Mouse (Mus musculus): ENCODE results near the gene Pde8a. TPM values are rescaled to one million over a fixed set of nuclear protein-coding genes. Genes with fewer than 3 reads are reported as not detected.
"Not testable (repeated sequence)": the region's sequence is repeated elsewhere in the genome, so short reads cannot be mapped to it uniquely, and the experiment has no call there.

The Pde8a gene
- polyA plus RNA-seq, 1 experiment from 2014 or later: 1.5 TPM

DNA sequence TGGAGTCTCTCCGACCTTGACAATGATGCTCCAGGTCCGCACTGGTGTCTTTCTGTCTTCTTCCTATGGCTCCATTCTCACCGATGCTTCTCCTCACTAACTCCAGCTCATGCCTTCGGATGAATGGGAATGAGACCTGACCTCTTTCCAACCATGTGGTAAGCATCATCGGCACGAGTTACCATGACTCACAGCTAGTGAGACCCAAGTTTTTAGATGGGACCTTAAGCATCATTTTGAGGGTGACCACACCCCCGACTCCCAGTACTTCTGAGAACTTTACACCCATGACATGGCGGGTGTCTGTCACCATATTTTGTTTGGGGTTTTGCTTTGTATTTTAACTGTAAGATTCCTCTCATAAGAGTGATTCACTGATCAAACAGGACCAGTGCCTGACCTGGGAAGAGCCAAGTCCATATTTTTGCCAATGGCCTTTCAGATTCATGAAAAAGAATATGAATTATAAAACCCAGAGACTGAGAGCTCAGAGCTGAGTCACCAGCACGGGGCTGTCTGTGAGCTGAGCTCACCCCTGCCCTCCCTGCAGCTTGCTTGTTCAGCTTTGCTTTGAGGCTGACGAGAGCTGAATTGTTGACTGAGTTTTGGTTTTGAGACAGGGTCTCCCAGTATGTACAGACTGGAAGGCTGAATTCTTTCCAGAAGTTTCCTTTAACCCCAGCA lies 30.8 kb upstream of the Pde8a start:
- 86% methylated on average over 10 of the region's 10 CpGs for WGBS
- no peak overlapping the region for H3K27ac ChIP-seq (ENCODE audit: low read depth, low read length)
- no peak for DNase-seq (ENCODE audit: low spot score)
- H3K27me3 ChIP-seq (replicated peaks; ENCODE audit: control insufficient read depth, insufficient read depth, low read length): no peaks in the 10 kb centered on the region
- no peaks in the 10 kb centered on the region for H3K4me1 ChIP-seq (ENCODE audit: control insufficient read depth, insufficient read depth, low read length)
- no peak overlapping the region for H3K4me3 ChIP-seq (ENCODE audit: low read depth, low read length)
- no peak overlapping the region for H3K4me2 ChIP-seq (ENCODE audit: low read length)
- H3K36me3 ChIP-seq (ENCODE audit: control insufficient read depth, insufficient read depth, low read length): no peaks in the 10 kb centered on the region
- H3K9me3 ChIP-seq (replicated peaks; ENCODE audit: control insufficient read depth, low read length): no peaks in the 10 kb centered on the region
- ATAC-seq: no peak
- no peak overlapping the region for H3K9ac ChIP-seq (ENCODE audit: low read length)

DNA sequence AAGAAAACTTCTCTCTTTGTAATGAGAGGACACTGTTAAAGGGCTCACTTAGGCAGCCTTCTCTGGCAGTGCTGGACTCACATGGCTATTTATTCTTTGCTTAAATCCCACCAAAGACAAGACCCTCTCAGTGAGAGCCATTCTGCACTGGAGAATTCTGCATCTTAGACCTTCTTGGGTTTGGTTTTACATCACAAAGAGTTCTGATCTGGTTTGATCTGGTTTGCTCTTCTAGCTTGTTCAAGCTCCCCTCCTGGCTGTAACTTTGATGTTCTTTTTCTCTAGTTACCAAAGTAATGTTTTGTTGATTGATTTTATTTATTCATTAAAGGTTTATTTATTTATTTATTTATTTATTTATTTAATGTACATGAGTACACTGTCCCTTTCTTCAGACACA lies 30.2 kb upstream of the Pde8a start:
- H3K27me3 ChIP-seq (replicated peaks; ENCODE audit: control insufficient read depth, insufficient read depth, low read length): no peaks in the 10 kb centered on the region
- no peak overlapping the region for H3K9ac ChIP-seq (ENCODE audit: low read length)
- H3K27ac ChIP-seq (ENCODE audit: low read depth, low read length): no peak overlapping the region
- no peak overlapping the region for H3K4me3 ChIP-seq (ENCODE audit: low read depth, low read length)
- no peaks in the 10 kb centered on the region for H3K4me1 ChIP-seq (ENCODE audit: control insufficient read depth, insufficient read depth, low read length)
- H3K4me2 ChIP-seq (ENCODE audit: low read length): no peak overlapping the region
- ATAC-seq (no peak), DNase-seq (ENCODE audit: low spot score) (no peak)
- H3K9me3 ChIP-seq (replicated peaks; ENCODE audit: control insufficient read depth, low read length): no peaks in the 10 kb centered on the region
- no peaks in the 10 kb centered on the region for H3K36me3 ChIP-seq (ENCODE audit: control insufficient read depth, insufficient read depth, low read length)

DNA sequence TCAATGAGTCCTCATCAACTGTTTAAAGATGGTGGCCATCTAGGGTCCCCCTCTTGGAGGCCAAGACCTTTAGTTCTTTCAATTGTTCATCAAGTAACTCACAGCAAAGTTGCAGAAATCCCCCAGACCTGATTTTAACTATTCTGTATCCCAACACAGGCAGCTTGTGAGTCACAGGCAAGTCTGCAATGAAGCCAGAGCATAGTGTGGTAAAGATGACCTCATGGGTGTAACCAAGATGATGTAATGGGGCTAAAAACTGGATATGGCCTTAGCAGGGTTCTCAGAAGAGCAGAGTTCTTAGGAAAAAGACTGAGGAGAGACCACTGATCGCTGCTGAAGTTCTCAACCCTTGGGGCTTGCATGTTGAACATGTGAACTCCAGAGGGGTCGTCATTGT lies 29.3 kb upstream of the Pde8a start:
- no peak overlapping the region for H3K4me3 ChIP-seq (ENCODE audit: low read depth, low read length)
- ATAC-seq (no peak), DNase-seq (ENCODE audit: low spot score) (no peak)
- H3K4me1 ChIP-seq (ENCODE audit: control insufficient read depth, insufficient read depth, low read length): no peaks in the 10 kb centered on the region
- H3K9me3 ChIP-seq (replicated peaks; ENCODE audit: control insufficient read depth, low read length): no peaks in the 10 kb centered on the region
- no peak overlapping the region for H3K9ac ChIP-seq (ENCODE audit: low read length)
- no peaks in the 10 kb centered on the region for H3K27me3 ChIP-seq (replicated peaks; ENCODE audit: control insufficient read depth, insufficient read depth, low read length)
- 90% methylated on average over 2 of the region's 2 CpGs for WGBS
- no peak overlapping the region for H3K4me2 ChIP-seq (ENCODE audit: low read length)
- H3K36me3 ChIP-seq (ENCODE audit: control insufficient read depth, insufficient read depth, low read length): no peaks in the 10 kb centered on the region
- no peak overlapping the region for H3K27ac ChIP-seq (ENCODE audit: low read depth, low read length)

DNA sequence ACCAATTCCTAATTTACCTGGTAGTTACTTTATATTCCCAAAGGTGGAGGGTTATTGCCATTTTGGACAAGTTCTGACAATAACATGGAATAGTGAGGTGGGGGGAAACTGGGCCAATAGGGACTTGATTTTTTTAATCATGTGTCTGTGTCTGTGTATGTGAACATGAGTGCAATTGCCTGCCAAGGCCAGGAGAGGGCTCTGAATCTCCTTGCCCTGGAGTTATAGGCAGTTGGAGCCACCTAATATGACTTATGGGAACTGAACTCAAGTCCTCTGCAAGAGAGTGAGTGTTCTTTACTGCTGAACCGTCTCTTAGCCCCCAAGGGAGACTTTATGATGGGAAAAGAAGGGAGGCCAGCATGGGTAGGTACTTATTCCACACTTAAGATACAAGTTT lies 28.7 kb upstream of the Pde8a start:
- Histone ChIP-seq H3K4me2 (ENCODE audit: low read length) (no peak overlapping the region), H3K36me3 (ENCODE audit: control insufficient read depth, insufficient read depth, low read length) (no peaks in the 10 kb centered on the region), H3K9me3 (replicated peaks; ENCODE audit: control insufficient read depth, low read length) (no peaks in the 10 kb centered on the region), H3K27ac (ENCODE audit: low read depth, low read length) (no peak overlapping the region), H3K9ac (ENCODE audit: low read length) (no peak overlapping the region), H3K27me3 (replicated peaks; ENCODE audit: control insufficient read depth, insufficient read depth, low read length) (no peaks in the 10 kb centered on the region), H3K4me1 (ENCODE audit: control insufficient read depth, insufficient read depth, low read length) (no peaks in the 10 kb centered on the region), H3K4me3 (ENCODE audit: low read depth, low read length) (no peak overlapping the region)
- ATAC-seq (no peak), DNase-seq (ENCODE audit: low spot score) (no peak)
- WGBS: 88% methylated on average over 1 of the region's 1 CpGs

DNA sequence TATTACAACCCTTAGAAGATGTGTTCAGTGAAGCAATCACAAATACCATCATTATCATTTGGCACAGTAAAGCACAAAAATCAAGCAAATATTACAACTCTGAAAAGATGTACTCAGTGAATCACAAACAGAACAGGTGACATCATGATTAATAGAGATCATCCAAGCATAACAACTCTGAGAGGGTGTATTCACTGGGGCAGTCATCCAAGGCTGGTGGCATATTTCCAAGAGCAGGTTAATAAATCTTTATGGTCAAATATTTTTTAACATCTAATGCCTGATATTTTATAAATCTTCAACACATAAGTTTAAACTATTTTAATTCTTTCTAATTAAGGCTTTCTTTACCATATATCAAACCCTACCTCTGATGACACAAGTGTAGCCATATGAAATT lies 27.4 kb upstream of the Pde8a start:
- not testable (repeated sequence) for H3K27ac ChIP-seq (ENCODE audit: low read depth, low read length); DNase-seq (ENCODE audit: low spot score); ATAC-seq; H3K27me3 ChIP-seq (replicated peaks; ENCODE audit: control insufficient read depth, insufficient read depth, low read length); H3K4me3 ChIP-seq (ENCODE audit: low read depth, low read length); H3K4me1 ChIP-seq (ENCODE audit: control insufficient read depth, insufficient read depth, low read length); H3K9ac ChIP-seq (ENCODE audit: low read length); H3K36me3 ChIP-seq (ENCODE audit: control insufficient read depth, insufficient read depth, low read length); H3K4me2 ChIP-seq (ENCODE audit: low read length); H3K9me3 ChIP-seq (replicated peaks; ENCODE audit: control insufficient read depth, low read length)

DNA sequence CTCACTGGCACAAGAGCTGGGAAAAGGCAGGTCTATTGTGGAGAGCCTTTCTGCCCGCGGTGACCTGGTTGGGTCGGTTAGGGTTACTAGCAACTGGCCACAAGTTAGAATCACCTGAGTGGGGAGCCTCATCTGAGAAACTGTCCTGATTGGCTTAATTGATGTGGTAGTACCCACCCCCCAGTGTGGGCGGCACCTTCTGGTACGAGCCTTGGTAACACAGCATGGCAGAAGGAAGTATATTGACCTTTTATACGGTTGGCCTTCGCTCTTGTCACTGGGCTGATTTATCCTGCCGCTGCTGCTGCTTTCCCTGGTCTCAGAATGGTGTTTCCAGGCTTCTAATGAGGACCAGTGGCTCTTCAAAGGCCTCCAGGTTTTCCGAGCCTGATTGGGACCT lies 24.2 kb upstream of the Pde8a start:
- Histone ChIP-seq H3K27ac (ENCODE audit: low read depth, low read length) (no peak overlapping the region), H3K27me3 (replicated peaks; ENCODE audit: control insufficient read depth, insufficient read depth, low read length) (no peaks in the 10 kb centered on the region)
- no peak for DNase-seq (ENCODE audit: low spot score)

DNA sequence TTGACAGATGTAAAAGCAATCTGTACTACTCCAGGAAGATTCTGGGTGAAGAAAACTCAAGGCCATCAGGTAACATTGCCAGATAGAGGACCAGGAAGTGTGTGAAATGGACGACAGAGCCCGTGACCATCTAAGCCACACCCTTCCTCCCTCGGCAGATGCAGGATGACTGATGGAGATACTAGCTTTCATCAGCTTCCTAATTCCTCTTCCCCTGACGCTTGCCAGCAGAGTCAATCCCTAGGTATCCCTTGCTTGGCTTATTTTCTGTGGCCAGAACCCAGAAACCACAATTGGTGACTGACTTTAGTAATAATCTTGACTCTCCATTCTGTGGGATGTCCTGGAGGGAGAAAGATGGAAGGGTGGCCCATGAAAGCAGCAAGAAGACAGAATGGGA lies 17.9 kb upstream of the Pde8a start:
- Histone ChIP-seq H3K9ac (ENCODE audit: low read length) (no peak overlapping the region), H3K9me3 (replicated peaks; ENCODE audit: control insufficient read depth, low read length) (no peaks in the 10 kb centered on the region), H3K4me2 (ENCODE audit: low read length) (no peak overlapping the region), H3K27me3 (replicated peaks; ENCODE audit: control insufficient read depth, insufficient read depth, low read length) (no peaks in the 10 kb centered on the region), H3K4me3 (ENCODE audit: low read depth, low read length) (no peak overlapping the region), H3K27ac (ENCODE audit: low read depth, low read length) (no peak overlapping the region), H3K36me3 (ENCODE audit: control insufficient read depth, insufficient read depth, low read length) (no peaks in the 10 kb centered on the region), H3K4me1 (ENCODE audit: control insufficient read depth, insufficient read depth, low read length) (0 out of 2 replicates have a peak, but pooled peaks cover 2% of the 10 kb centered on the region)
- 79% methylated on average over 4 of the region's 4 CpGs for WGBS
- DNase-seq (ENCODE audit: low spot score): no peak
- ATAC-seq: no peak

More for the DNA sequence above, 24.2 kb upstream of the Pde8a start:
- no peaks in the 10 kb centered on the region for H3K4me1 ChIP-seq (ENCODE audit: control insufficient read depth, insufficient read depth, low read length)
- 85% methylated on average over 9 of the region's 9 CpGs for WGBS
- ATAC-seq: no peak
- no peaks in the 10 kb centered on the region for H3K9me3 ChIP-seq (replicated peaks; ENCODE audit: control insufficient read depth, low read length)
- H3K36me3 ChIP-seq (ENCODE audit: control insufficient read depth, insufficient read depth, low read length): no peaks in the 10 kb centered on the region
- no peak overlapping the region for H3K9ac ChIP-seq (ENCODE audit: low read length)
- no peak overlapping the region for H3K4me3 ChIP-seq (ENCODE audit: low read depth, low read length)
- H3K4me2 ChIP-seq (ENCODE audit: low read length): no peak overlapping the region

DNA sequence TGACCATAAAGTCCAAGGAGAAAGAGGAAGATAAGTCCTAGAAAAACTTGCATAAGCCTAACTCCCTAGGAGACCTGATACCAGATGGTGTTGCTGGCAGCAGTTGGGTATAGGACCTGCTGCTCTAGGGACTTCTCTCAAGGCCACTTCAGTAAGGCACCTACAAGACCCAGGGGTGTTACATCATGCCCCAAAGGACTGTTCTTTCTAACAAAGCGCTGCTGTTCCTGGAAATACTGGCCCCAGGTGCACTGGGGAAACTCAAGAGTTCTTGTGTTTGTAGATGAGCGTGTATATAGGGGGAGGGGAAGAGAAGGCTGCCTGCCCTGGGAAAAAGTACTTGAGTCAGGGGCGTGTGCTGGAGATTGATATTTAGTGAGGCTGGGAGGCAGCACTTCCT lies 16.6 kb upstream of the Pde8a start:
- Histone ChIP-seq H3K9me3 (replicated peaks; ENCODE audit: control insufficient read depth, low read length) (no peaks in the 10 kb centered on the region), H3K27ac (ENCODE audit: low read depth, low read length) (no peak overlapping the region), H3K4me2 (ENCODE audit: low read length) (no peak overlapping the region), H3K36me3 (ENCODE audit: control insufficient read depth, insufficient read depth, low read length) (no peaks in the 10 kb centered on the region), H3K4me1 (ENCODE audit: control insufficient read depth, insufficient read depth, low read length) (0 out of 2 replicates have a peak, but pooled peaks cover 2% of the 10 kb centered on the region), H3K4me3 (ENCODE audit: low read depth, low read length) (no peak overlapping the region), H3K27me3 (replicated peaks; ENCODE audit: control insufficient read depth, insufficient read depth, low read length) (no peaks in the 10 kb centered on the region), H3K9ac (ENCODE audit: low read length) (no peak overlapping the region)
- no peak for ATAC-seq
- 62% methylated on average over 3 of the region's 3 CpGs for WGBS
- no peak for DNase-seq (ENCODE audit: low spot score)

DNA sequence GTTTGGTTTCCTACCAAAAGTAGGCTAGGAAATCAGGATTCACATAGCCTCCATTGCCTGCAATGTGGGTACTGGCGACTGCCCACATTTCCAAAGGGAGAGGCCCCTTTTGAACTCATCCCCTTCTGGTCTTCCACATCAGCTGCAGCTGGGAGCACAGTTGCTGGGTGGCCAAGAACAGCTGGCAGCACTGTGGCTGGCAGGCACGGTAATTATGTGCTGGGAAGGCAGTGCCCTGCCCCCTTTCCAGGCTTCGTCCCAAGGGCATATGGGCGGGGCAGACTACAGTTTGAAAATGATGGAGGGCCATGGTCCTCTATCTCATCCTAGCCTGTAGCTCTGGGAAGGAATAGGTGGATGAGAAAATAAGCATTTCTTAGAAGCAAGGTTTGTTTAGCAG lies 14.9 kb upstream of the Pde8a start:
- no peak for ATAC-seq
- H3K4me3 ChIP-seq (ENCODE audit: low read depth, low read length): no peak overlapping the region

More for the DNA sequence above, 14.9 kb upstream of the Pde8a start:
- Histone ChIP-seq H3K9ac (ENCODE audit: low read length) (no peak overlapping the region), H3K27ac (ENCODE audit: low read depth, low read length) (no peak overlapping the region), H3K4me2 (ENCODE audit: low read length) (no peak overlapping the region), H3K36me3 (ENCODE audit: control insufficient read depth, insufficient read depth, low read length) (no peaks in the 10 kb centered on the region), H3K27me3 (replicated peaks; ENCODE audit: control insufficient read depth, insufficient read depth, low read length) (no peaks in the 10 kb centered on the region), H3K4me1 (ENCODE audit: control insufficient read depth, insufficient read depth, low read length) (0 out of 2 replicates have a peak, but pooled peaks cover 2% of the 10 kb centered on the region), H3K9me3 (replicated peaks; ENCODE audit: control insufficient read depth, low read length) (no peaks in the 10 kb centered on the region)
- DNase-seq (ENCODE audit: low spot score): no peak
- WGBS: 39% methylated on average over 4 of the region's 4 CpGs

Data from forebrain, embryonic 14.5 days (tissue).